Mouse (Mus musculus): Measurements from ENCODE around the gene Mdm4. TPM values are rescaled to one million over a fixed set of nuclear protein-coding genes. Genes with fewer than 3 reads are reported as not detected.
"Not testable (repeated sequence)": the region's sequence is repeated elsewhere in the genome, so short reads cannot be mapped to it uniquely, and the experiment has no call there.

Gene Mdm4
- polyA plus RNA-seq, 1 experiment = 7.4 TPM

GRCm38 (mm10) chr1:132990733-132991132, 39.6 kb downstream of the Mdm4 start:
- Histone ChIP-seq H3K79me2 (ENCODE audit: control insufficient read depth, insufficient read depth) (no peaks in the 10 kb centered on the region), H3ac (ENCODE audit: control insufficient read depth, insufficient read length, low read depth) (no peak overlapping the region), H3K4me3 (ENCODE audit: insufficient read depth, poor library complexity, severe bottlenecking) (no peak overlapping the region), H3K36me3 (ENCODE audit: control insufficient read depth, insufficient read depth) (peaks cover 83% of the 10 kb centered on the region), H3K79me3 (ENCODE audit: low read depth) (no peaks in the 10 kb centered on the region), H3K27me3 (ENCODE audit: control insufficient read depth, insufficient read depth, insufficient read length) (no peaks in the 10 kb centered on the region)
- TF ChIP-seq MYOD1 (IDR thresholded peaks at IDR 0.05; ENCODE audit: control insufficient read depth, insufficient read length, low read depth) (no peak), CTCF (IDR thresholded peaks at IDR 0.05; ENCODE audit: control insufficient read depth, insufficient read depth, insufficient read length) (no peak)

- not testable (repeated sequence) for H3ac ChIP-seq (ENCODE audit: control insufficient read depth, insufficient read length, low read depth); H3K27me3 ChIP-seq (ENCODE audit: control insufficient read depth, insufficient read depth, insufficient read length); H3K79me3 ChIP-seq (ENCODE audit: low read depth); H3K4me3 ChIP-seq (ENCODE audit: insufficient read depth, poor library complexity, severe bottlenecking); H3K79me2 ChIP-seq (ENCODE audit: control insufficient read depth, insufficient read depth)
- H3K36me3 ChIP-seq (ENCODE audit: control insufficient read depth, insufficient read depth) = peaks cover 86% of the 10 kb centered on the region
Measured at GRCm38 (mm10) chr1:132988556-132989459, 41.6 kb downstream of the Mdm4 start.

GRCm38 (mm10) chr1:132982728-132983127, 47.6 kb downstream of the Mdm4 start:
- Histone ChIP-seq H3K4me3 (ENCODE audit: insufficient read depth, poor library complexity, severe bottlenecking) (no peak overlapping the region), H3ac (ENCODE audit: control insufficient read depth, insufficient read length, low read depth) (no peak overlapping the region), H3K36me3 (ENCODE audit: control insufficient read depth, insufficient read depth) (peaks cover 38% of the 10 kb centered on the region), H3K79me2 (ENCODE audit: control insufficient read depth, insufficient read depth) (no peaks in the 10 kb centered on the region), H3K79me3 (ENCODE audit: low read depth) (no peaks in the 10 kb centered on the region), H3K27me3 (ENCODE audit: control insufficient read depth, insufficient read depth, insufficient read length) (no peaks in the 10 kb centered on the region)
- TF ChIP-seq CTCF (IDR thresholded peaks at IDR 0.05; ENCODE audit: control insufficient read depth, insufficient read depth, insufficient read length) = peak; percentile 18
- TF ChIP-seq CEBPB (IDR thresholded peaks at IDR 0.05; ENCODE audit: low read depth) = no peak
- no peak for TF ChIP-seq MAX (IDR thresholded peaks at IDR 0.05)
- no peak for TF ChIP-seq USF1 (IDR thresholded peaks at IDR 0.05; ENCODE audit: low read depth)
- no peak for TF ChIP-seq FOSL1 (IDR thresholded peaks at IDR 0.05; ENCODE audit: insufficient read depth, low read length, poor library complexity, severe bottlenecking)

GRCm38 (mm10) chr1:132981232-132981631, 49.1 kb downstream of the Mdm4 start:
- H3ac ChIP-seq (ENCODE audit: control insufficient read depth, insufficient read length, low read depth) = no peak overlapping the region
- no peaks in the 10 kb centered on the region for H3K79me3 ChIP-seq (ENCODE audit: low read depth)
- H3K79me2 ChIP-seq (ENCODE audit: control insufficient read depth, insufficient read depth) = no peaks in the 10 kb centered on the region
- H3K36me3 ChIP-seq (ENCODE audit: control insufficient read depth, insufficient read depth) = peaks cover 32% of the 10 kb centered on the region
- TF ChIP-seq MYOD1 (IDR thresholded peaks at IDR 0.05; ENCODE audit: control insufficient read depth, insufficient read length, low read depth) = no peak
- no peak for TF ChIP-seq USF1 (IDR thresholded peaks at IDR 0.05; ENCODE audit: low read depth)
- TF ChIP-seq MYOG (IDR thresholded peaks at IDR 0.05; ENCODE audit: control insufficient read depth, extremely low read depth, insufficient read length) = no peak
- TF ChIP-seq CEBPB (IDR thresholded peaks at IDR 0.05; ENCODE audit: low read depth) = no peak
- TF ChIP-seq MAX (IDR thresholded peaks at IDR 0.05) = no peak
- no peak for TF ChIP-seq CTCF (IDR thresholded peaks at IDR 0.05; ENCODE audit: control insufficient read depth, insufficient read depth, insufficient read length)
- no peak for TF ChIP-seq FOSL1 (IDR thresholded peaks at IDR 0.05; ENCODE audit: insufficient read depth, low read length, poor library complexity, severe bottlenecking)
- no peaks in the 10 kb centered on the region for H3K27me3 ChIP-seq (ENCODE audit: control insufficient read depth, insufficient read depth, insufficient read length)
- H3K4me3 ChIP-seq (ENCODE audit: insufficient read depth, poor library complexity, severe bottlenecking) = no peak overlapping the region

- H3K27me3 ChIP-seq (ENCODE audit: control insufficient read depth, insufficient read depth, insufficient read length) = no peaks in the 10 kb centered on the region
- TF ChIP-seq USF1 (IDR thresholded peaks at IDR 0.05; ENCODE audit: low read depth) = no peak
- no peak for TF ChIP-seq CEBPB (IDR thresholded peaks at IDR 0.05; ENCODE audit: low read depth)
- no peak overlapping the region for H3K4me3 ChIP-seq (ENCODE audit: insufficient read depth, poor library complexity, severe bottlenecking)
- H3K79me2 ChIP-seq (ENCODE audit: control insufficient read depth, insufficient read depth) = no peaks in the 10 kb centered on the region
- H3K36me3 ChIP-seq (ENCODE audit: control insufficient read depth, insufficient read depth) = peaks cover 3% of the 10 kb centered on the region
- H3ac ChIP-seq (ENCODE audit: control insufficient read depth, insufficient read length, low read depth) = no peak overlapping the region
- no peaks in the 10 kb centered on the region for H3K79me3 ChIP-seq (ENCODE audit: low read depth)
Measured at GRCm38 (mm10) chr1:132977402-132977801, 53.0 kb downstream of the Mdm4 start.

- H3K27me3 ChIP-seq (ENCODE audit: control insufficient read depth, insufficient read depth, insufficient read length) = peaks cover 3% of the 10 kb centered on the region
- H3K79me2 ChIP-seq (ENCODE audit: control insufficient read depth, insufficient read depth) = no peaks in the 10 kb centered on the region
- TF ChIP-seq CTCF (IDR thresholded peaks at IDR 0.05; ENCODE audit: control insufficient read depth, insufficient read depth, insufficient read length) (peak; percentile 7), MYOG (IDR thresholded peaks at IDR 0.05; ENCODE audit: control insufficient read depth, extremely low read depth, insufficient read length) (no peak), MYOD1 (IDR thresholded peaks at IDR 0.05; ENCODE audit: control insufficient read depth, insufficient read length, low read depth) (no peak)
- no peaks in the 10 kb centered on the region for H3K36me3 ChIP-seq (ENCODE audit: control insufficient read depth, insufficient read depth)
- no peak overlapping the region for H3K4me3 ChIP-seq (ENCODE audit: insufficient read depth, poor library complexity, severe bottlenecking)
- H3K79me3 ChIP-seq (ENCODE audit: low read depth) = no peaks in the 10 kb centered on the region
- H3ac ChIP-seq (ENCODE audit: control insufficient read depth, insufficient read length, low read depth) = no peak overlapping the region
Measured at GRCm38 (mm10) chr1:132968659-132969058, 61.7 kb downstream of the Mdm4 start.

Data from C2C12 (cell line).